Mouse (Mus musculus): ENCODE data around the gene Col6a3. TPM values are rescaled to one million over a fixed set of nuclear protein-coding genes. Genes with fewer than 3 reads are reported as not detected.

Gene Col6a3
- total RNA-seq, 2 experiments from 2014 or later, result not detected

DNA sequence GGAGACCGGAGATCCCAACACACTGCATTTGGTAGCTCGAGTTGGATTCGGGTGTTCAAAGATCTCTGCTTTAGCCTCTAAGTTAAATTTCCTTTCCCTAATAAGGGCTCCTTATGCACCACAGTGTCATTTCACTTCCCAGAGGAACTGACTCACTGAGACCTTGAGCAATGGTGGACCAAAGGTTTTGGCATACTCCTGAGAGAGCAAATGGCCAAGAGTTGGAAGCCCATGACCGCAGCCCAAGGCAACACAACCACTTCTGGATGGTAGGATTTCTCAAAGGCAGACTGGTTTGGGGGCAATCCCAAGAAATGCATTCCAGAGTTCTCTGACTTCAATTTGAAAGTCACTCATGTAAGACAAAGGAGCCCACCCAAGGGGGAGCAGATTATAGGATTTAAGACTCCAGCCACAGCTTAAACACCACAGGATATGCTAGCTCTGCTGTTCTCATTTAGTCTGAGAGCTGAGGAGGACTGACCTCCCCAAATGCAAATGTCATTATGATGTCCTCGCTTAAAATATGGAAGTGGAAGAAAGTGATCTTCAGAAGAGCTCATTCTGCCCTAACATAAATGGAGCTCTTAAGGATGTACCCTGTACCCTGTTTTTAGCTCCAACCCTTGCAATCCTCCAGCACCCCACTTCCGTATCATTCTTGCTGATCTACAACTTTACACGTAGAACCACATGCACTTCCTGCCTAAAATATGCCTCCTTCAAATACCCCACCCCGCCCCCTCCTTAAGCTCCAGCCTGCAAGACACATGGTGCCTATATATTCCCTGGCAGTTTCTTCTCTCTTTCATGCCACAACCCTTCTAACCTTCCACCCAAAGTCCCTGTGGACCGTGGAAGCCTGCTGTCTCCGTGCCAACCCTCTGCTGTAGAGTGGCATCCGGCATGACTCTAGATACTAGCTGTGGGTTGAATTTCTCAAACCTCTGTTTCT, 103.3 kb downstream of the Col6a3 start:
- no peak for ATAC-seq (replicated peaks; ENCODE audit: low FRiP score, poor library complexity, severe bottlenecking)

DNA sequence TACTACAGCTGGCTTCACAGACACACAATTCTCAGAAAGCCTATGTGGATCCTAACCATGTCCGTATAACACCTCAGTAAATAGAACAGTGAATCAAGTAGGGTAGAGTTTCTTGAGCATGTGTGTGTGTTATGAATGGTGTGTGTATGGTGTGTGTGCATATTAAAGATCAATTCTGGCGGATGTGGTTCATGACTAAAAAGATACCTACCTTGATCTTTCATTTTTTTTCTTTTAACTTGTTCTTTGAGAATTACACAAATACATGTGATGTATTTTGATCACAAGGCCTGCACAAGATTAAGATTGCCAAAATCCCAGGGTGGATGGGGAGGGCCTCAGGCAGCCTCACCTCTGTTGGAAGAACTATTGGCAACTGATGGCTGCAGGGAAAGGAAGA, 104.9 kb downstream of the Col6a3 start:
- ATAC-seq (replicated peaks; ENCODE audit: low FRiP score, poor library complexity, severe bottlenecking), result no peak

DNA sequence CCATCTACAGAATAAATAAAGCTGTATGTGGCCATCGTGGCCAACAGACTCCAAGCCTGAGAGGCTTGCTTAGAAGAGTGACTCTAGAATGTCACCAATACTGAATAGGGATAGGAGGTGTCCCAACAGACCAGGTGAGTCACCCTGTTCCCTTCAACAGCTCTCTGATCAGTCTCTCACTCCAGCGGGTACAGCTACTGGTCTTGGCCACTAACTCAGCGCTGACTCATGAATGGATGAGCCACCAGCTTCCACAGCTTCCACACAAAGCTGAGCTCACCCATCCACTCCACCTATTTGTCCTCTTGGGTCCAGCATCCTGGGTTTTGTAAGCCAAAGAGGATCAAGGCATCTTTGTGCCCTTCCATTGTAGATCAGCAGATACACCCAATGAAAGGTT, 114.3 kb downstream of the Col6a3 start:
- ATAC-seq (replicated peaks; ENCODE audit: low FRiP score, poor library complexity, severe bottlenecking), result no peak

DNA sequence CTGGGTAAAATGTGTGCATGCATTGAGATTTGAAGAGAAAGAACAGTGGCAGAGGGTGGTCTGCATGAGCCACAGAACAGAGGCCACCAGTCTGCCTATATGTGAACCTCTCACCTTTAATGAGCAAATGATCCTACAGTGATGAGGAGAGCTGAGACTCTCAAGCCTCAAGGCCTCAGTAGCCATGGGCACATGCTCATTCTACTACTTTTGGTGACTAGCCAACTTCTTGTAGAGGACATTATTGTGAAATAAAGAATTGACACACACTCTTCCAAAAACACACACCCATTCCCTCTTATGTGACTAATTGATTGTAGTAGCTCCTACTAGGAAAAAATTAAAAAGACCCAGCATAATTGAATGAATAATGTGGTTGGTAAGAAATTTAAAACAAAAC, 120.0 kb downstream of the Col6a3 start:
- no peak for ATAC-seq (replicated peaks; ENCODE audit: low FRiP score, poor library complexity, severe bottlenecking)

DNA sequence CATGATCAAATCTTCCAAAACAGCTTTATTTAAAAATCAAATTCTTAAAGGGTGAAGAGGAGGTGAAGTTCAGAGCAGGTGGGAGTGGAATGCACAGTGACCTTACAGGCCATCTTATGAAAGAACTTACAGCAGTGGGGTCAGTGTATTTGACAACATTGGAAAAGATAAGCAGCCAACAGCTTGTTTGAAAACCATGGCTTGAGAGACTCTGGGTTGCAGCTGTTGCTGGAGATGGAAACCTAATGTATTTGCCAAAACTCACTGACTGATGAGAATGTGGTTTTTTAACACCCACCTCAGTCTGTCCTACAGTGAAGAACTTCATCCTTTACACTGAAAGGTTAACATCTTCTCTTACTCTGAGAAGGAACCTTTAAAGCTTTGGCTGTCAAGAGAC, 120.4 kb downstream of the Col6a3 start:
- ATAC-seq (replicated peaks; ENCODE audit: low FRiP score, poor library complexity, severe bottlenecking), result no peak

DNA sequence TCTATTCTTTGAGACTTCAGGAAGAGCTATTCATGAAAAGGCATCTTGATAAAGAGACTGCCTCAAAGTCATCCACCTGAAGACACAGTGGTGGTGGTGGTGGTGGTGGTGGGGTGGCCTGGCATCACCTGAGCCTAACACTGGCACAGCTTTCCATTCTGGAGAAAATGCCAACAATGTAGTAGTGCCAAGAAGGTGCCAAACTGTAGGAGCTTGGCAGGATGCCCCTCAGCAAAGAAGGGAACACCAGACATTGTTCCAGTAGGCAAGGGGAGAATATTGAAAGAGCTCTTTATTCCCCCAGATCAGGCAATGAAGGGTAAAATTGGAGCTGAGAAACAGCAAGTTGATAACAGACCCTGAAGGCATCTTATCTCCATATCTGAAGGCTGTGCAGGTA, 121.8 kb downstream of the Col6a3 start:
- no peak for ATAC-seq (replicated peaks; ENCODE audit: low FRiP score, poor library complexity, severe bottlenecking)

DNA sequence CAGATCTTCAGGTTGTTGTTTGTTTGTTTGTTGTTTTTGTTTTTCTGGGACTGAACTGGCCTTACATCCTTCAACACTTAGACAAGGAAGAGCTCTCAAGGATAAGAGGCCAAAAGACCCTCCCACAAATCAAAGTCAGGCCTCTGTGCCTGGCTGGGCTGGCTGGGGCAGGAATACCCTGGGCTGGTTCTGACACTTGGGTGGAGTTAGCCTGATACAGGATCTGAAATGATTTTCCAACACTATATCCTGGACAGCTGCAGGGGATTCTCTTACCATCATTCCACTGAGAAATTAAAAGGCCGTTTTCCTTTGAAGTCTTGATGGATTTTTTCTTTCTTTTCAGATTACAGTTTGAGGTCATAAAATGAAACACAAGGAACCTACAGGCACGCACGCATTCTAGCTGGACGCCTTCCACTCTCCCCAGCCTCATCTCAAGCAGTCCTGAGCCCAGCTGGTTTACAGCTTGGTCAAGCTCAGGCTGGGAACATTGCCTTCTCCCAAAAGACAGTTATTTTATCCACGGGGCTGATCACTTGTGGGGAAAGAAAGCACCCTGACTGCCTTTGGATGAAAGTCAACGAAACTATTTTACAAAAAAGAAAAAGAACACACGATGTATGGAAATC, 123.0 kb downstream of the Col6a3 start:
- no peak for ATAC-seq (replicated peaks; ENCODE audit: low FRiP score, poor library complexity, severe bottlenecking)

DNA sequence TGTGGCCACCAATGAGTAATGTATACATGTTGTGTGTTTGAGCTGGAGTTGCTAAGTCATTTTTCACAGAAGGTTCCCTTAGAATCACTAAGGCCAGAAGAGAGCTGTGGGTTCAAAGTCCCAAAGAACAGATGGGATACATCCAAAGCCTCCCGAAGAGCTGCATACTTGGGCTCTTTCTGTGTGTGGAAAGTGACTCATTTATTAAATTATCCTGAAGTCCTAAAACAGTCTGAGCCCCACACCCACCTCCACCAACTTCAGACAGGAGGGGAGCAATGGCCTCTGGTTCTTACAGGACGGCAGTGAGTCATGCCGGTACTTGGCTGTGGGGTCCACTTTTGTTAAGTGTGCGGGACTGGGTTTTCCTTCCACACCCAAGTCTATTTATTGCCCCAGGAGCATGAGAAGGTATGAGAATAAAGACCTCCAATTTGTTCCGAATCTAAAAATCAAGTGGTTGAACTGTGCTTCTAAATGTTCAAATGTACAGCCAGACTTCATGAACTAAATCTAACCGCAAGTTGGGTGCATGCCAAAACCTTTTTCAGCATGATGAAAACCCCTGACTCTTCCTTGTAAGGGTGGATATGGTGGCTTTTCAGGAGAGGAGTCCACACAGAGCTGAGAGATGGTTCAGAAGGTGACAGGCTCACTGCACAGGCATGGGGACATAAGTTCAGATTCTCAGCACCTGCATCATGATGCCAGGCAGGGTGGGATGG, 124.8 kb downstream of the Col6a3 start:
- no peak for ATAC-seq (replicated peaks; ENCODE audit: low FRiP score, poor library complexity, severe bottlenecking)

DNA sequence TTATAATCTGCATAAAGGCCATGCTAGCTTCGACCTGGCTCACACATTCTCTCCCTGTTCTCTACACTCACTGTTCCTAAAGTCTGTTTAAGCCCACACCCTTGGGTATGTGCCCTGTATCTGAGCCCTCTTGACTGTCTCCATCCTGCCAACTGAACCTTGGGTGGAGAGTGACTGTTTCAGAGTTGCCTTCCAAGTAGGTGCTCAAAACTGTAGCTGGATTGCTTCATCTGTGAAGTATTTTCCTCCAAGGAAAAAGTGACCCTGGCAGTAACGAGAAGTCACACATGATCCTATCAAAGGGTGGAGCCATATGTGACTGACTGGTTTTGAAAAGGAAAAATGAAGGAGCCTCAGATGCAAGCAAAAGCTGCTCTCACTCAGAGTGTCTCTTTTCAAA, 127.5 kb downstream of the Col6a3 start:
- ATAC-seq (replicated peaks; ENCODE audit: low FRiP score, poor library complexity, severe bottlenecking), result no peak

Other genes starting within 250 kb of the Col6a3 start
- 17.6 and 35.9 TPM in 2 replicates for gene Cops8, start 241.0 kb downstream of the Col6a3 start, total RNA-seq (2015; ENCODE audit: low replicate concordance)
- 25.8 and 33.8 TPM in 2 replicates for gene Cops8, start 241.0 kb downstream of the Col6a3 start, total RNA-seq (2017; ENCODE audit: low replicate concordance)
- gene Mlph, start 71.1 kb upstream of the Col6a3 start, total RNA-seq (2015; ENCODE audit: low replicate concordance), result 0.38 TPM in 1 of 2 replicates, not detected in the other
- gene Mlph, start 71.1 kb upstream of the Col6a3 start, total RNA-seq (2017; ENCODE audit: low replicate concordance), result not detected in 2 replicates
- not detected in 2 replicates for gene Prlh, start 109.1 kb upstream of the Col6a3 start, total RNA-seq (2015; ENCODE audit: low replicate concordance)
- not detected in 2 replicates for gene Prlh, start 109.1 kb upstream of the Col6a3 start, total RNA-seq (2017; ENCODE audit: low replicate concordance)
- not detected in 2 replicates for gene Rab17, start 125.7 kb upstream of the Col6a3 start, total RNA-seq (2015; ENCODE audit: low replicate concordance)
- gene Rab17, start 125.7 kb upstream of the Col6a3 start, total RNA-seq (2017; ENCODE audit: low replicate concordance), result not detected in 2 replicates
- gene Lrrfip1, start 154.8 kb upstream of the Col6a3 start, total RNA-seq (2015; ENCODE audit: low replicate concordance), result 16.9 and 26.1 TPM in 2 replicates
- 28.5 and 33.3 TPM in 2 replicates for gene Lrrfip1, start 154.8 kb upstream of the Col6a3 start, total RNA-seq (2017; ENCODE audit: low replicate concordance)

Measured in erythroblast, adult 5-6 weeks (primary cell).